Mouse (Mus musculus) heart, postnatal 0 days (tissue): ENCODE results near the gene Slc10a1. TPM values are rescaled to one million over a fixed set of nuclear protein-coding genes. Genes with fewer than 3 reads are reported as not detected.

Experiments used
- ATAC-seq: fragments of 200-750 bp; cut with Nextera tagmentation; 2 replicates; pipeline ENCODE4 v1.8.0; 2017; ENCODE audit warnings: low read depth, moderate number of reproducible peaks, moderate library complexity; ENCODE audit not compliant: insufficient read depth
- DNase-seq: peaks from one replicate; pipeline ENCODE4 v3.0.0-alpha.2; 2016; ENCODE audit warnings: low spot score
- H3K27ac ChIP-seq: fragments of 300-500 bp; sonication (generic); 2 replicates; pipeline ENCODE4 v1.5.1; 2014; ENCODE audit warnings: low read depth, mild to moderate bottlenecking
- H3K27me3 ChIP-seq: fragments of 300-500 bp; sonication (generic); 2 replicates; pipeline ENCODE4 v1.6.1; 2014; ENCODE audit warnings: low read length, mixed read lengths; ENCODE audit not compliant: control insufficient read depth, insufficient read depth
- H3K36me3 ChIP-seq: fragments of 300-500 bp; sonication (generic); replicated peaks from 2 replicates; pipeline ENCODE4 v1.6.1; 2014; ENCODE audit warnings: low read length, mixed read lengths; ENCODE audit not compliant: control insufficient read depth, insufficient read depth
- H3K4me1 ChIP-seq: fragments of 300-500 bp; sonication (generic); 2 replicates; pipeline ENCODE4 v1.6.1; 2014; ENCODE audit warnings: antibody characterized with exemption; ENCODE audit not compliant: control insufficient read depth, insufficient read depth
- H3K4me2 ChIP-seq: fragments of 300-500 bp; sonication (generic); 2 replicates; pipeline ENCODE4 v1.6.1; 2014; ENCODE audit warnings: low read depth, mild to moderate bottlenecking, low read length, moderate library complexity
- H3K4me3 ChIP-seq: fragments of 300-500 bp; sonication (generic); 2 replicates; pipeline ENCODE4 v1.5.1; 2014; ENCODE audit warnings: low read depth, low read length
- H3K9ac ChIP-seq: fragments of 300-500 bp; sonication (generic); replicated peaks from 2 replicates; pipeline ENCODE4 v1.6.1; 2014; ENCODE audit warnings: low read depth, low read length, mixed read lengths
- H3K9me3 ChIP-seq: fragments of 300-500 bp; sonication (generic); replicated peaks from 2 replicates; pipeline ENCODE4 v1.6.1; 2016; ENCODE audit warnings: low read length; ENCODE audit not compliant: control insufficient read depth
- CTCF ChIP-seq: IDR thresholded peaks from 2 replicates; pipeline ENCODE4 v1.5.1; 2016; ENCODE audit warnings: antibody characterized with exemption, control low read depth, low read depth
- EP300 ChIP-seq: IDR thresholded peaks from 2 replicates; pipeline ENCODE4 v1.6.1; 2016; ENCODE audit warnings: antibody characterized with exemption, low read depth
- WGBS: fragments of 180-500 bp; shearing (Covaris S2); extraction: QIAGEN DNeasy Blood & Tissue Kit; methylation state at CpG from one replicate; pipeline ENCODE4 v1.1.7; 2014; 5-methylcytosine and 5-hydroxymethylcytosine counted together
- polyA plus RNA-seq: library from polyadenylated mRNA; unstranded; fragments of >200 nt; fragmentation: Nextera tagmentation; extraction: Ambion mirVana; gene quantifications from 2 replicates; pipeline ENCODE4 v1.2.1, GENCODE M21; 2015
- total RNA-seq: library from RNA; depleted of rRNA; stranded (reverse); fragments of >200 nt; gene quantifications from 2 replicates; pipeline ENCODE4 v1.2.3, GENCODE M21; 2014; ENCODE audit warnings: low replicate concordance

The Slc10a1 gene
- total and polyA plus RNA-seq, 2 experiments from 2014 or later, result 0.37 TPM; not detected in 1

- Histone ChIP-seq H3K4me2 (no peak overlapping the region), H3K36me3 (no peaks in the 10 kb centered on the region), H3K9ac (no peak overlapping the region), H3K27me3 (no peaks in the 10 kb centered on the region), H3K4me1 (peaks cover 9% of the 10 kb centered on the region; the same call in 1 of the 2 replicates), H3K4me3 (no peak overlapping the region), H3K27ac (no peak overlapping the region), H3K9me3 (no peaks in the 10 kb centered on the region)
- DNase-seq, result no peak
- WGBS, result 31% methylated on average over 2 of the region's 2 CpGs
- TF ChIP-seq EP300, result no peak
- no peak for TF ChIP-seq CTCF
- ATAC-seq, result no peak
Observed at GRCm38 (mm10) chr12:80936751-80937150, 31.8 kb downstream of the Slc10a1 start.

- Histone ChIP-seq H3K9me3 (no peaks in the 10 kb centered on the region), H3K4me1 (no peaks in the 10 kb centered on the region), H3K27ac (no peak overlapping the region), H3K4me3 (no peak overlapping the region), H3K4me2 (no peak overlapping the region), H3K27me3 (no peaks in the 10 kb centered on the region), H3K36me3 (no peaks in the 10 kb centered on the region), H3K9ac (no peak overlapping the region)
- 83% methylated on average over 1 of the region's 1 CpGs for WGBS
- DNase-seq (no peak), ATAC-seq (no peak)
- TF ChIP-seq EP300, result no peak
- no peak for TF ChIP-seq CTCF
Observed at GRCm38 (mm10) chr12:80932865-80933264, 35.6 kb downstream of the Slc10a1 start.

- WGBS, result 82% methylated on average over 3 of the region's 3 CpGs
- ATAC-seq, result no peak
Observed at GRCm38 (mm10) chr12:80931402-80932140, 36.9 kb downstream of the Slc10a1 start.

GRCm38 (mm10) chr12:80930141-80930540 is 38.4 kb downstream of the Slc10a1 start:
- WGBS, result 78% methylated on average over 7 of the region's 7 CpGs
- no peak overlapping the region for H3K27ac ChIP-seq
- ATAC-seq, result no peak

More at GRCm38 (mm10) chr12:80931402-80932140, 36.9 kb downstream of the Slc10a1 start:
- Histone ChIP-seq H3K4me2 (no peak overlapping the region), H3K36me3 (no peaks in the 10 kb centered on the region), H3K4me3 (no peak overlapping the region), H3K27me3 (no peaks in the 10 kb centered on the region), H3K9ac (no peak overlapping the region), H3K9me3 (no peaks in the 10 kb centered on the region), H3K4me1 (no peaks in the 10 kb centered on the region), H3K27ac (no peak overlapping the region)
- TF ChIP-seq CTCF (no peak), EP300 (no peak)
- no peak for DNase-seq

GRCm38 (mm10) chr12:80928881-80929280 is 39.6 kb downstream of the Slc10a1 start:
- no peak for DNase-seq
- no peak overlapping the region for H3K4me3 ChIP-seq

More at GRCm38 (mm10) chr12:80930141-80930540, 38.4 kb downstream of the Slc10a1 start:
- TF ChIP-seq CTCF (no peak), EP300 (no peak)
- Histone ChIP-seq H3K9ac (no peak overlapping the region), H3K27me3 (no peaks in the 10 kb centered on the region), H3K4me2 (no peak overlapping the region), H3K4me3 (no peak overlapping the region), H3K36me3 (no peaks in the 10 kb centered on the region), H3K4me1 (no peaks in the 10 kb centered on the region), H3K9me3 (no peaks in the 10 kb centered on the region)
- DNase-seq, result no peak

GRCm38 (mm10) chr12:80927518-80927917 is 41.0 kb downstream of the Slc10a1 start:
- DNase-seq (no peak), ATAC-seq (no peak)
- Histone ChIP-seq H3K27ac (no peak overlapping the region), H3K9ac (no peak overlapping the region), H3K9me3 (no peaks in the 10 kb centered on the region), H3K36me3 (no peaks in the 10 kb centered on the region), H3K27me3 (no peaks in the 10 kb centered on the region), H3K4me2 (no peak overlapping the region), H3K4me1 (peaks cover 3% of the 10 kb centered on the region; the same call in 1 of the 2 replicates), H3K4me3 (no peak overlapping the region)
- 65% methylated on average over 1 of the region's 1 CpGs for WGBS
- no peak for TF ChIP-seq CTCF
- TF ChIP-seq EP300, result no peak

More at GRCm38 (mm10) chr12:80928881-80929280, 39.6 kb downstream of the Slc10a1 start:
- no peak overlapping the region for H3K4me2 ChIP-seq
- H3K27ac ChIP-seq, result no peak overlapping the region
- 83% methylated on average over 3 of the region's 3 CpGs for WGBS
- TF ChIP-seq CTCF (no peak), EP300 (no peak)
- H3K9me3 ChIP-seq, result no peaks in the 10 kb centered on the region
- ATAC-seq, result no peak
- no peaks in the 10 kb centered on the region for H3K36me3 ChIP-seq
- no peaks in the 10 kb centered on the region for H3K27me3 ChIP-seq
- H3K4me1 ChIP-seq, result no peaks in the 10 kb centered on the region
- H3K9ac ChIP-seq, result no peak overlapping the region
